Mouse (Mus musculus) hematopoietic stem cell, adult 5-6 weeks (primary cell): ENCODE data around the gene Sds. TPM values are rescaled to one million over a fixed set of nuclear protein-coding genes. Genes with fewer than 3 reads are reported as not detected.

Source experiments
- ATAC-seq, 2 experiments: fragments of 125-278 bp in 1 of 2; replicated peaks in 1 of 2; 2 replicates each; pipeline ENCODE4 v1.8.0; 2016 to 2017; ENCODE audit warnings: inconsistent platforms in 2 of 2, mild to moderate bottlenecking in 2 of 2, moderate number of reproducible peaks in 2 of 2, low read depth in 1 of 2, moderate TSS enrichment in 1 of 2; ENCODE audit not compliant: low FRiP score in 2 of 2, poor library complexity in 2 of 2, severe bottlenecking in 2 of 2, insufficient read depth in 1 of 2, low TSS enrichment in 1 of 2
- total RNA-seq: library from RNA; stranded (forward); fragments of 172-1452, 232-1000 nt; gene quantifications from 2 replicates; pipeline ENCODE4 v1.2.3, GENCODE M21; 2017

The Sds gene
- total RNA-seq, 1 experiment from 2014 or later = not detected

GRCm38 (mm10) chr5:120503144-120503795, 26.9 kb downstream of the Sds start, which contains the start of gene Plbd2:
Plbd2 (minus strand) TSS chr5:120503625.
- peak; percentile 60 to 79; a peak in 3 of 4 replicates for ATAC-seq

DNA sequence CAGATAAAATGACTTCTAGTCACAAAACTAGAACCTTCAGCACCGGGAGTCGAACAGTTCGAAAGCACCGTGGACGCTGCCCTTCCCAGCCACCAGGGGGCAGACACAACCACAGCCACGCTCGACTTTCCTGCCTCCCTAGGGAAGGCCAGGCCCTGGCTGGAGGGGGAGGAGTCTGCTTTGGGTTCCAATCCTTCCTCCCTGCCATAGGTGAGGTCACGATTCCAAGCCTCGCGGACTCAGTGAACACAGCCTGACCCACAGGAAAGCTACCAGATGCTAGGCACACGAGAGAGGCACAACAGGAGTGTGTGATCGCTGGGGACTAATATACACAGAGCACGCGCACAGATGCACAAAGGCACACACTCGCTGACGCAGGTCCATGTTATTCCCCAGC, 29.0 kb downstream of the Sds start:
- ATAC-seq = peak; percentile 69 to 77

DNA sequence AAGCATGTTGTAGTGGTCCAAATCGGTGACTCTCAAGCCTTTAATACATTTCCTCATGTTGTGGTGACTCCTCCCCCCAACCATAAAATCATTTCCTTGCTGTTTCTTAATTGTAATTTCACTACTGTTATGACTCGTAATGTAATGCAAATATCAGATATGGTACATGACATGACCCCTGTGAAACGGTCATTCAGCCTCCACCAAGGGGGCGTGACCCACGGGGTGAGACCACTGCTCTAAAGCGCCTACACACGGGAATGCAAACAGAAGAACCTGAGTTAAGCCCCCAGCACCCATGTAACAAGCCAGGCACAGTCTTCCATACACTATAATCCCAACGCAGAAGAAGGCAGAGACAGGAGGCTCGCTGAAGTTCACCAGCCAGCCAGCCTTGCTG, 29.5 kb downstream of the Sds start:
- ATAC-seq = peak in 1 of 2 experiments; percentile 11; a peak in 1 of 4 replicates

DNA sequence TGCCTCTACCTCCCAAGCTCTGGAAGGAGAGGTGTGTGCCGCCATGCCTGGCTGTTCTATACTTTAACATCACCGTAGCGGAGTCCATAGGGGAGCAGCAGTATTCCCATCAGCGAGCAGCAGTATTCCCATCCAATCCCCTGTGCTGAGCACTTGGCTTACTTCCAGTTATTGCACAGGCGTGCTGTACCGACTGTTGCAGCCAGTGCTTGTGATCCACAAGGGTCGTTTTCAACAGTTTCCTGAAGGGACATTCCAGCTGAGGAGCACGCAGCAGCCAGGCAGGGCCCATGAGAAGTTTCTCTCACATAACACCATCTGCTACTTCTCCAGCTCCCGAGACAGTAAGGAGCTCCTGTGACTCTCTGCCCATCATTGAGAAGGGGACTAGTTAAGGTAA, 30.2 kb downstream of the Sds start:
- ATAC-seq = no peak

DNA sequence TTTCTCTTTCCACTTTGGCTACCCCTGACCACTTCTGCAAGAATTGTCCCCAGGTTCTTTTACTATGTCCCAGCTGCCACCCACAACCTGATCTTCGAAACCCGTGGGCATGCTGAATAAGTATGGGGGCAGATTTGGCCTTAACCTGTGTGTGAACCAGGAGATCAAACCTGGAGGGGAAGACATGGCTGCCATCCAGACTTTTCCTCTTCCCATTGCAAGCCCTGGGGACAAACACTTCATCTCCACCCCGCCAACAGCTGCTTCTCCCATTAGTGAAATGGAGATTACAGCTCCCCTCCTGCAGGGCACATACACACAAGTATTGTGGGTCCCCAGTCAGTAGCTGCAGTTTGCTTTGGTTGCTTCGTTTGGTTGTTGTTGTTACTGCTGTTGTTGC, 31.0 kb downstream of the Sds start:
- no peak for ATAC-seq

- ATAC-seq = peak; percentile 97 to 98
Measured at GRCm38 (mm10) chr5:120510982-120511642, 34.8 kb downstream of the Sds start, which contains the start of gene Slc8b1. Slc8b1 (plus strand) TSS chr5:120511168.

DNA sequence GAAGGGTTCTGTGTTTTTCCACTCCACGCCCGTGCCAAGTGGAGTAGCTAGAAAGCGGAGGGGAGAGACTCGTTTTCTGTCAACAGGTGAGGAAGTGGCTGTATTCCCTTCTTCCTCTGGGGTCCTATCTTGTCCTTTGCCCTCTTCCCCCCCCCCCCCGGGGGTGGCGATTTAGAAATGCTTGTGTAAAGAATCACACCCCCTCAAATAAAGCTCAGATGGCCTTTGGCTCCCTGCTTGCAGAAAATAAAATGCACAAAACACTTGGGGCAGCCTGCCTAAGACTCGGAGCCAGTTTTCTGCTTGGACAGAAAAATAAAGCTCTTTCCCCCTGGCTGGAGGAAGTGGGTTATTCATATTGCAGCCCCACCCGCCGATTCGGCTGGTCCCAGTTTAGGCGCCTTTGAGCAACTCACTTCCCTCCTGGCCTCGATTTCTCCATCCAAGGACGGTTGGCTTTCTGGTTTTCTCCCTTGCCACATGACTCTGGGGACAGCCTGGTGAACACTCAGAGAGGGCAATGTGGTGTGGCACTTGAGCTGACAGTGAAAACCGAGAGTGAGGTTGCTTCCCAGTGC, 35.4 kb downstream of the Sds start:
- ATAC-seq = peak in 1 of 2 experiments; percentile 14; a peak in 1 of 4 replicates

- ATAC-seq = no peak
Measured at GRCm38 (mm10) chr5:120512911-120513555, 36.7 kb downstream of the Sds start.

DNA sequence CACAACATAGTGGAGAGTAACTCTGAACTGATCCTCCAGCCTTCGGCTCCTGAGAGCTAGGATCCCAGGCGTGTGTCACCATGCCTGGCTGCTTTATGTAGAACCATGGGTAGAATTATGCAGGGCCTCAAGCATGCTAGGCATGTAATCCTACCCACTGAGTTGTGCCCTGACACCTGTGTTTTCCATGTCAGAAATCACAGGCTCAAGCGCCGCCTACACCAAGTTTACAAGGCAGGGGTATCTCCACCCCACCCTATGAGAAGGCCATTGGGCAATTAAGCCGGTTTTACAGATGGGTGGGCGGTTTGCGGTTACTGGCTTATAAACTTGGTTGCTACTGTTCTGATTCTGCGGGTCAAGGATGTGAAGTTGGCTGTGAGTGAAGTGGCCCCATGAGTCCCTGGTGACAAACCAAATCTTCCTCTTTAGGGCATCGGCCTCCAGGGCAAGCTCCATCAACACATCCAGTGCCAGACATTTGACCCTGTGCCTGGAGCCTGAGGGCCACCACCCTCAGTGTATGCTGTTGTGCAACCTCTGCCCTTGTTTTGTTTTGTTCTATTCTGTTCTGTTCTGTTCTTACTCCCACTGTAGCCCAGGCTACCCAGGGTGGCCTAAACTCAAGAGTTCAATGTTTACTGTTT, 37.8 kb downstream of the Sds start:
- no peak for ATAC-seq

DNA sequence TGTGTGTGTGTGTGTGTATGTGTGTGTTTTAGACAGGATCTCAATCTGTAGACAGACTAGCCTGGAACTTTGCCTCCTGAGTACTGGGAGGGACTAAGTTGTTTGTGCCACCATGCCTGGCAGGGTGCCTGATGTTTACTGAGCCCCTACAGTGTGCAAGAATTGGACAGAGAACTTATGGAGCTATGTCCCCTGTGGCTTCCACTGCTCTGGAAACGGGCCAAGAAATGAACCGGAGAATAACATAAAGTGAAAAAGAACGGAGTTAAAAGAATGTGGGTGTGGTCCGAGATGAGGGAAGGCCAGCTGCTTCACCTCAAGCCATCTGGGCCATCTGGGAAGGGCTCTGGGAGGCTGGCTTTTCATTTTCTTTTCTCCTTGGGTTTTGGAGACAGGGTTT, 38.4 kb downstream of the Sds start:
- no peak for ATAC-seq

DNA sequence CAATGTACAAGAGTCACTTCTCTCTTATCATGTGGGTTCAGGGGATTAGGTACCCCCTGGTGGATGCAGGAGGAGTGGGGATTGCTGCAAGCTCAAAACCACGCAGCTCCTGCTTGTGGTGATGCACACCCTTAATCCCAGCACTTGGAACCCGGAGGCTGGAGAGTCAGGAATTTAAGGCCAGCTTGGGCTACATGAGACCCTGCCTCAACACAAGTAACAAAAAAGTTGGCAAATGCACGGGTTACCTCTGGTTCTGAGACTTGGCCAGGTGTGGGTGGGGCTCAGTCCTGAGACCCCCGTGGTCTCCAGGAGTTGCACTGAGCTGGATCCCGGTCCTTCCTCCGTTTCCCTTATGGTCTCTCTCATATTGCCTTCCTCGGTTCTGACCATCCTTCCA, 39.1 kb downstream of the Sds start:
- ATAC-seq = no peak

- ATAC-seq = 0 out of 4 replicates have a peak, but pooled peaks of 1 of the 2 experiments have one; percentile 6
Measured at GRCm38 (mm10) chr5:120516221-120516984, 40.1 kb downstream of the Sds start.

- ATAC-seq = no peak
Measured at GRCm38 (mm10) chr5:120517552-120517951, 41.2 kb downstream of the Sds start.

DNA sequence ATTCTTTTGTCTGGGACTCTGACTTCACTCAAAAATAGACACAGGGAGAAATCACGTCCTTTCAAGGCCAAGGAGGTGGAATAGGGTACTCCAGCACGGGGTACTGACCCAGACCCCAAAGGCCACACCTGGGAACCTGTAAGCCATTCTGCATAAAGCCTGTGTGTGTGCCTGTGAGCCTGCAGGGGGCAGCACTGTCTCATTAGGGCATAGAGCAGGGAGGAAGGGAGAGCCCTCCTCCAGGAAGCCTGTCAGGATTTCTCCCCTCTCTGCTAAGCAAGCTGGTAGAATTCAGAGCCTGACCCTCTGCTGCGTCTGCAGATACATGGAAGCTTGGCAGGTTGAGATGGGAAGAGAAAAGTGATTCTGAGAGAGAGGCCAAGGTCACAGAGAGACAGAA, 46.3 kb downstream of the Sds start:
- ATAC-seq = no peak

- ATAC-seq = no peak
Measured at GRCm38 (mm10) chr5:120524736-120525135, 48.4 kb downstream of the Sds start.

DNA sequence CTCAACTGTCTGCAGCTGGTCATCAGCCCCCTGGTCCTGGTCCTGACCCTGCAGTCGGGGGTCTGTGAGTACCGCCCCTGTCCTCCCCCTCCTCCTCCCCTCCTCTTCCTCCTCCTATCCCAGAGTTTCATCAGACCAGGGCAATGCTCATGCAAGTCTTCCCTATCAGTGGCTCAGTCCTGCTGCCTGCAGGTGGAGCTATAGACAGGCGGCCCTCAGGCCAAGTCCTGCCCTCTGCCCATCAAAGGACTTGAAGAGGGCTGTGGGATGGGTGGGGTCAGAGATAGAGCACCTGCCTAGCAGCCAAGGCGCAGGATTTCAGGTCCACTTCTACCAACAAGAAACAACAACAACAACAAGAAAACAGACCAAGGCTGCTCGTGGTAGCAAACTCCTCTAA, 49.4 kb downstream of the Sds start:
- no peak for ATAC-seq

- ATAC-seq = no peak
Measured at GRCm38 (mm10) chr5:120526311-120526710, 50.0 kb downstream of the Sds start.
